Mouse (Mus musculus) kidney, embryonic 14.5 days (tissue): Measurements from ENCODE around the gene Tbl2. TPM values are rescaled to one million over a fixed set of nuclear protein-coding genes. Genes with fewer than 3 reads are reported as not detected.

Experiments
- ATAC-seq: fragments of 200-750 bp; cut with Nextera tagmentation; 2 replicates; pipeline ENCODE4 v1.8.0; 2017; ENCODE audit warnings: moderate number of reproducible peaks, mild to moderate bottlenecking, moderate TSS enrichment, moderate library complexity; ENCODE audit not compliant: low FRiP score, low TSS enrichment
- H3K27ac ChIP-seq: fragments of 300-500 bp; sonication (generic); 2 replicates; pipeline ENCODE4 v1.5.1; 2014; ENCODE audit warnings: low read depth, mild to moderate bottlenecking, low read length, moderate library complexity, mixed read lengths
- H3K27me3 ChIP-seq: fragments of 300-500 bp; sonication (generic); 2 replicates; pipeline ENCODE4 v1.6.1; 2014; ENCODE audit warnings: mild to moderate bottlenecking, low read length; ENCODE audit not compliant: control insufficient read depth, insufficient read depth
- H3K36me3 ChIP-seq: fragments of 300-500 bp; sonication (generic); 2 replicates; pipeline ENCODE4 v1.6.1; 2014; ENCODE audit warnings: low read length, mixed read lengths; ENCODE audit not compliant: control insufficient read depth, insufficient read depth
- H3K4me1 ChIP-seq: fragments of 300-500 bp; sonication (generic); 2 replicates; pipeline ENCODE4 v1.6.1; 2014; ENCODE audit warnings: low read length, mixed read lengths; ENCODE audit not compliant: control insufficient read depth, insufficient read depth
- H3K4me2 ChIP-seq: fragments of 300-500 bp; sonication (generic); replicated peaks from 2 replicates; pipeline ENCODE4 v1.6.1; 2014; ENCODE audit warnings: low read depth, mild to moderate bottlenecking, low read length
- H3K4me3 ChIP-seq: fragments of 300-500 bp; sonication (generic); 2 replicates; pipeline ENCODE4 v1.5.1; 2014; ENCODE audit warnings: mild to moderate bottlenecking, low read length
- H3K9ac ChIP-seq: fragments of 300-500 bp; sonication (generic); 2 replicates; pipeline ENCODE4 v1.6.1; 2014; ENCODE audit warnings: low read depth, mild to moderate bottlenecking, low read length, moderate library complexity
- H3K9me3 ChIP-seq: fragments of 300-500 bp; sonication (generic); 2 replicates; pipeline ENCODE4 v1.6.1; 2016; ENCODE audit warnings: low read length; ENCODE audit not compliant: control insufficient read depth
- WGBS: fragments of 180-500 bp; shearing (Covaris S2); extraction: QIAGEN DNeasy Blood & Tissue Kit; methylation state at CpG from one replicate; pipeline ENCODE4 v1.1.7; 2014; 5-methylcytosine and 5-hydroxymethylcytosine counted together
- polyA plus RNA-seq: library from polyadenylated mRNA; unstranded; fragments of >200 nt; fragmentation: Nextera tagmentation; extraction: Ambion mirVana; gene quantifications from 2 replicates; pipeline ENCODE4 v1.2.1, GENCODE M21; 2014

The Tbl2 gene
- polyA plus RNA-seq, 1 experiment from 2014 or later: 24.5 TPM

- Histone ChIP-seq H3K27ac (no peak overlapping the region), H3K27me3 (peaks cover under 1% of the 10 kb centered on the region; the same call in 1 of the 2 replicates), H3K4me1 (peaks cover 2% of the 10 kb centered on the region), H3K36me3 (no peaks in the 10 kb centered on the region), H3K9ac (no peak overlapping the region), H3K4me3 (no peak overlapping the region), H3K4me2 (no peak overlapping the region), H3K9me3 (no peaks in the 10 kb centered on the region)
- 87% methylated on average over 12 of the region's 12 CpGs for WGBS
- ATAC-seq: no peak
Measured at GRCm38 (mm10) chr5:135113782-135114181, 35.7 kb upstream of the Tbl2 start.

GRCm38 (mm10) chr5:135115241-135115640, 34.2 kb upstream of the Tbl2 start:
- 87% methylated on average over 8 of the region's 8 CpGs for WGBS

GRCm38 (mm10) chr5:135118589-135119081, 30.8 kb upstream of the Tbl2 start:
- ATAC-seq: peak; percentile 8; the same call in 1 of the 2 replicates
- H3K9me3 ChIP-seq: no peaks in the 10 kb centered on the region
- peak overlapping the region; percentile 12; the same call in 1 of the 2 replicates for H3K9ac ChIP-seq
- no peak overlapping the region for H3K4me3 ChIP-seq
- no peak overlapping the region for H3K27ac ChIP-seq
- WGBS: 19% methylated on average over 6 of the region's 6 CpGs
- peaks cover 3% of the 10 kb centered on the region for H3K4me1 ChIP-seq
- no peaks in the 10 kb centered on the region for H3K36me3 ChIP-seq
- H3K4me2 ChIP-seq: no peak overlapping the region
- peaks cover 5% of the 10 kb centered on the region; the same call in 1 of the 2 replicates for H3K27me3 ChIP-seq

More at GRCm38 (mm10) chr5:135115241-135115640, 34.2 kb upstream of the Tbl2 start:
- Histone ChIP-seq H3K27me3 (no peaks in the 10 kb centered on the region), H3K4me3 (no peak overlapping the region), H3K4me2 (no peak overlapping the region), H3K36me3 (no peaks in the 10 kb centered on the region), H3K9me3 (no peaks in the 10 kb centered on the region), H3K27ac (no peak overlapping the region), H3K9ac (no peak overlapping the region), H3K4me1 (peaks cover 3% of the 10 kb centered on the region)
- ATAC-seq: no peak

- no peak overlapping the region for H3K4me3 ChIP-seq
- ATAC-seq: no peak
- no peak overlapping the region for H3K4me2 ChIP-seq
- H3K9me3 ChIP-seq: no peaks in the 10 kb centered on the region
- H3K27ac ChIP-seq: no peak overlapping the region
- peaks cover 3% of the 10 kb centered on the region for H3K4me1 ChIP-seq
- peaks cover 5% of the 10 kb centered on the region; the same call in 1 of the 2 replicates for H3K27me3 ChIP-seq
- WGBS: 60% methylated on average over 4 of the region's 4 CpGs
- H3K36me3 ChIP-seq: no peaks in the 10 kb centered on the region
- no peak overlapping the region for H3K9ac ChIP-seq
Measured at GRCm38 (mm10) chr5:135120753-135121152, 28.7 kb upstream of the Tbl2 start.

- H3K9ac ChIP-seq: no peak overlapping the region
- no peaks in the 10 kb centered on the region for H3K36me3 ChIP-seq
- peaks cover 5% of the 10 kb centered on the region; the same call in 1 of the 2 replicates for H3K27me3 ChIP-seq
- no peaks in the 10 kb centered on the region for H3K4me1 ChIP-seq
- no peaks in the 10 kb centered on the region for H3K9me3 ChIP-seq
- no peak for ATAC-seq
- WGBS: 54% methylated on average over 6 of the region's 6 CpGs
- H3K4me3 ChIP-seq: no peak overlapping the region
- H3K4me2 ChIP-seq: no peak overlapping the region
- H3K27ac ChIP-seq: no peak overlapping the region
Measured at GRCm38 (mm10) chr5:135126121-135126520, 23.3 kb upstream of the Tbl2 start.

- Histone ChIP-seq H3K27ac (no peak overlapping the region), H3K9me3 (no peaks in the 10 kb centered on the region), H3K4me3 (no peak overlapping the region), H3K9ac (no peak overlapping the region), H3K4me2 (no peak overlapping the region), H3K27me3 (peaks cover 9% of the 10 kb centered on the region; the same call in 1 of the 2 replicates), H3K36me3 (no peaks in the 10 kb centered on the region), H3K4me1 (no peaks in the 10 kb centered on the region)
- ATAC-seq: no peak
- 78% methylated on average over 5 of the region's 6 CpGs for WGBS
Measured at GRCm38 (mm10) chr5:135127669-135128068, 21.8 kb upstream of the Tbl2 start.

- Histone ChIP-seq H3K9me3 (no peaks in the 10 kb centered on the region), H3K4me2 (no peak overlapping the region), H3K4me3 (no peak overlapping the region), H3K27ac (no peak overlapping the region), H3K4me1 (no peaks in the 10 kb centered on the region), H3K27me3 (peaks cover 29% of the 10 kb centered on the region), H3K36me3 (no peaks in the 10 kb centered on the region), H3K9ac (no peak overlapping the region)
- ATAC-seq: no peak
- 89% methylated on average over 4 of the region's 4 CpGs for WGBS
Measured at GRCm38 (mm10) chr5:135129747-135130146, 19.7 kb upstream of the Tbl2 start.

- no peaks in the 10 kb centered on the region for H3K4me1 ChIP-seq
- H3K9me3 ChIP-seq: no peaks in the 10 kb centered on the region
- peak overlapping the region; percentile 38 for H3K4me2 ChIP-seq
- peak overlapping the region; percentile 21; the same call in 1 of the 2 replicates for H3K4me3 ChIP-seq
- H3K36me3 ChIP-seq: no peaks in the 10 kb centered on the region
- peak; percentile 78 for ATAC-seq
- WGBS: 4% methylated on average over 26 of the region's 26 CpGs
- peaks cover 32% of the 10 kb centered on the region for H3K27me3 ChIP-seq
- no peak overlapping the region for H3K9ac ChIP-seq
- H3K27ac ChIP-seq: no peak overlapping the region
Measured at GRCm38 (mm10) chr5:135133736-135134405, 15.6 kb upstream of the Tbl2 start.

- H3K4me2 ChIP-seq: peak overlapping the region; percentile 38
- no peaks in the 10 kb centered on the region for H3K4me1 ChIP-seq
- H3K27me3 ChIP-seq: peaks cover 32% of the 10 kb centered on the region
- no peak for ATAC-seq
- H3K9ac ChIP-seq: no peak overlapping the region
- 3% methylated on average over 8 of the region's 8 CpGs for WGBS
- H3K9me3 ChIP-seq: no peaks in the 10 kb centered on the region
- H3K4me3 ChIP-seq: peak overlapping the region; percentile 21; the same call in 1 of the 2 replicates
- H3K27ac ChIP-seq: no peak overlapping the region
- H3K36me3 ChIP-seq: no peaks in the 10 kb centered on the region
Measured at GRCm38 (mm10) chr5:135134534-135134933, 14.9 kb upstream of the Tbl2 start.
